Mouse (Mus musculus): Measurements from ENCODE around the gene Lgals7.

GRCm38 (mm10) chr7:28876099-28876498 lies 12.4 kb downstream of the Lgals7 start:
- TF ChIP-seq CTCF (IDR thresholded peaks at IDR 0.05; ENCODE audit: borderline replicate concordance, insufficient read depth, low read length) (no peak), POLR2A (IDR thresholded peaks at IDR 0.05; ENCODE audit: low read depth, low read length) (no peak)

Measured in embryonic fibroblast, embryonic 13.5 days (primary cell).